Mouse (Mus musculus): ENCODE data around the gene Hsp90b1. TPM values are rescaled to one million over a fixed set of nuclear protein-coding genes. Genes with fewer than 3 reads are reported as not detected.

Gene Hsp90b1
- 843 TPM for polyA plus RNA-seq (2015; fragmentation: Illumina TruSeq; extraction: RNeasy Lipid Tissue Mini Kit (QIAGEN cat#74804); ENCODE audit: insufficient read depth, low replicate concordance)

DNA sequence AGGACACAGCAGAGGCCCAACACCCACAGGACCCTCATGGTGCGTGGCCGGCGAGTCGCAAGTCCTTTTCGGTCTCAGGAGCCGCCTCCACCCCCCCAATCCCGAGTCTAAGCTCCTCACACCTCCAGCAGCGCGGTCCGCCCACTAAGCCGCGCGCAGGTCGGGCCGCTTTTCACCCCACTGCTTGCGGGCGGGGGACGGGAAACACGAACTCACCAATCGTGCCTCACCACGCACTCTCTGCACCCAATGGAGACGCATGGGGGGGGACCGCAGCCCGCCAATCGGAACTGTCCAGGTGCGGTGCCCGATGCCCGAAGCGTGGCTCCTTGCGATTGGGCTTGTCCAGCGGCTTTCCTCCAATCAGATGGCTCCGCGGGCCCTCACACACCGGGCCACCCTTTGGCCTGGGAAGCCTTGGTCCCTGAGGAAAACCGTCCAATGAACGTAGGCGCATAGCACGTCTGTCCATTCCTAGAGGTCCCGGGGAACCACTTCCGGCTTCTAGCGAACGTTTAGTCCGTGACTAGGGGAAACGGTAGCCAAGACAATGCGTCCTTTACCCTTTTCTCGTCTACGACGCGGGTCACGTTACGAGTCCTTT is at the start of gene Hsp90b1, which contains the start of gene Ttc41:
Gene Hsp90b1 (minus strand): TSS at position 192 of the 604 bp plus-strand sequence.
Gene Ttc41 (plus strand): TSS at position 494 of the 604 bp plus-strand sequence.

Other genes with a start within 250 kb of the Hsp90b1 start
- gene Syn3, start 206.6 kb downstream of the Hsp90b1 start, polyA plus RNA-seq (2015; fragmentation: Illumina TruSeq; extraction: RNeasy Lipid Tissue Mini Kit (QIAGEN cat#74804); ENCODE audit: insufficient read depth, low replicate concordance) = not detected
- 3.1 TPM for gene Ttc41, start 302 bp upstream of the Hsp90b1 start, polyA plus RNA-seq (2015; fragmentation: Illumina TruSeq; extraction: RNeasy Lipid Tissue Mini Kit (QIAGEN cat#74804); ENCODE audit: insufficient read depth, low replicate concordance)
- 3.0 TPM for gene Gm49358, start 58.5 kb upstream of the Hsp90b1 start, polyA plus RNA-seq (2015; fragmentation: Illumina TruSeq; extraction: RNeasy Lipid Tissue Mini Kit (QIAGEN cat#74804); ENCODE audit: insufficient read depth, low replicate concordance)
- 7.0 TPM for gene Nt5dc3, start 73.5 kb upstream of the Hsp90b1 start, polyA plus RNA-seq (2015; fragmentation: Illumina TruSeq; extraction: RNeasy Lipid Tissue Mini Kit (QIAGEN cat#74804); ENCODE audit: insufficient read depth, low replicate concordance)

All from spleen, adult 10 weeks (tissue).